Mouse (Mus musculus) retina, embryonic 14.5 days (tissue): ENCODE data around the gene Prkg1.
"Not testable (repeated sequence)": the region's sequence is repeated elsewhere in the genome, so short reads cannot be mapped to it uniquely, and the experiment has no call there.

Experiments used
- DNase-seq: peaks from one replicate; pipeline ENCODE4 v3.0.0-alpha.2; 2015; ENCODE audit warnings: low spot score

Prkg1 gene

DNA sequence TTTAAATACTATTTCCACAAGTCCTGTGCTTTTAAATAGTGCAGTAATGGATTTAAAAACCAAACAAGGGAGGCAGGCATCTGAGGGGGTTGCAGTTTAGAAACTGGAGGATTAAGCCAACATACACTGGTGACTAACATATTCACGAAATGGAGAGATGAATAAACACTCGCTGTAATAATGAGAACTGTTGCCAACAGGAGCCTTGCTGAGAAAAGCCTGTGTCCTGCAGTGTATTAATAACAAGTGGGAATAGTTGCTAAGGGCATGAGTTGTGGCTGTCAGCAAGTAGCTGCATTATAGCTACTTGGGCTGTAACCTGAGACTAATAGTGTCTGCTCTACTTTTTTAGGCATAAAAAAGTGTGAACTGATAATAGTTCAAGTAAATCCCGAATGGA, 480.3 kb downstream of the Prkg1 start:
- no peak for DNase-seq

DNA sequence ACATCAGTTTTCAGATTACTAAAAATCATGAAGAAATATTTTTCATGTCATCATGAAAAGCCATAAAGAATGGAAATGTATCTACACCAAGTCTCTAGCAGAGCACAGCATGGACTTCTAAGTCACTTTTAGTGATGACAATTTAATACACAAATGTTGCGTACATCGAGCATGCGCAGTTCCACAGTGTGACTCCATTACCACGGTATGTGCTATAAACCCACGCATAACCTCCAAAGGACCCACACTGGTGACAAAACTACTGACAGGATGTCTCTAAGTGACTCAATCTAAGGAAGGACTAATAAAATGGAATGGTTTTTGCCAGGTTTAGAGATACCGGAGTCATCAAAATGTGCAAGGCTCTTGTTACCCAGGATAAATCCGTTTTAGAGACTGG, 480.7 kb downstream of the Prkg1 start:
- no peak for DNase-seq

GRCm38 (mm10) chr19:31283617-31284016, 481.2 kb downstream of the Prkg1 start:
- no peak for DNase-seq

DNA sequence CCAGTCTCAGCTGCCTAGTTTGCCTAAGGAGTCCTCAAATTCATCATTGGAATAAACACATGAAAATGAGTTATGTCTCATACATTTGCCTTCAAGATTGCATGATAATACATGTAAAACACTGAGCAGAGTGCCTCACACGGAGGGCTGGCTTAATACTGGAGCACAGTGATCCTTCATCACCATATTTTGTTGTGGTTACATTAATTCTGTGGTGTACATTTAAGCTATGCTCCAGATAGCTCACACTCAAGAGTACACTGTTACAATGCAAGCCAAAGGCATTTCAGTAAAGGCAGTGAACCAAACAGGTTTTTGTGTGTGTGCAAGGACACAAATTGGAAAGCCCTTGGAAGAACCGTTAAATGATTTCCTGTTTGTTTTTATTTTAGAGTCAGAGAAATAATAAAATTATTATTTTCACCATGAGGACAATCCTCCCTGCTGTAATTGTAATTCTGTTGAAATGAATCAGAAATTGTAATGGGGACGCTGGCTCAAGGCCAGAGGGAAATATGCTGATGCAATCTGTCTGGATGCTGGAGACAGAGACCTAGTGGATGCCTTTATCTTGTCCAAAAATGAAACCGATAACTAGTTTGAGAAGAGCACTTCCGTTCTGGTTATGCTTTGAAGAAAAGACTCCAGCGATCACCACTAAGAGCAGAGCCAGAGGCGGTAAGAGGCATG, 484.9 kb downstream of the Prkg1 start:
- DNase-seq = no peak

DNA sequence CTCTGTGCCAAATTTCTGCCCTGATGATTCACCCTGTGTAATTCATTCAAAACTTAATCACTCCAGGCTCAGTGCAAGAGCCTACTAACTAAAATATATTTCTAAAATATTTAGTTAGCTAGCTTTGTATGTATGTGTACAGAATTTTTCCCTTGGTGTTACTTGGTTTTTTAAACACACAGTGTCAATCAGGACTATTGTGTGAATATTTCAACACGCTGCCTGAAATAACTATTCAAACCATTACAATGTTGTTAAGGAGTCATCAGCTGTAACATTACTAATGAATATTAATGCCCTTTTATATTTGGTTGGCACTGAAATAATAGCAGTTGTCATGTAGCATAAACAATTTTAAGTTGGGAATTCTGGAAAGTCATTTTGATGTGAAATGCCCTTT, 502.4 kb downstream of the Prkg1 start:
- DNase-seq = no peak

DNA sequence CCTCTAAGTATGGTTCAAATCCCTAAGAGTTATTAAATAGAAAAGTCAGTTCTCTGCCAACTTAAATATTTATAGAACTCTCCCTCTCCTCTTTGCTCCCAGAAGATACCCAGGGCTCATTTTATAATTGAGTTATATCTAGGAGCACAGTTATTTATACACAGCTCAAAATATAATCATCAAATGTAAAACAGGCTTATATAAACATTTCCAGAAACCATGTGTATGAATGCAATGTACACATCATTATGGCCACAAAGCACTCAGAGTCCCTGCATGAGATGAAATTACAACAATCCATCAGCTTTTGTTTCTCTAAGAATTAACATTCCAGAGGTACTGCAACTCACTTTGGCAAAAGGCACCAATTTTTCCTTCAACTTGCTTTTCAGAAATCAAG, 504.3 kb downstream of the Prkg1 start:
- no peak for DNase-seq

- no peak for DNase-seq
Measured at GRCm38 (mm10) chr19:31255780-31256179, 509.1 kb downstream of the Prkg1 start.

GRCm38 (mm10) chr19:31232410-31232809, 532.4 kb downstream of the Prkg1 start:
- DNase-seq = no peak

GRCm38 (mm10) chr19:31228385-31228784, 536.4 kb downstream of the Prkg1 start:
- no peak for DNase-seq

DNA sequence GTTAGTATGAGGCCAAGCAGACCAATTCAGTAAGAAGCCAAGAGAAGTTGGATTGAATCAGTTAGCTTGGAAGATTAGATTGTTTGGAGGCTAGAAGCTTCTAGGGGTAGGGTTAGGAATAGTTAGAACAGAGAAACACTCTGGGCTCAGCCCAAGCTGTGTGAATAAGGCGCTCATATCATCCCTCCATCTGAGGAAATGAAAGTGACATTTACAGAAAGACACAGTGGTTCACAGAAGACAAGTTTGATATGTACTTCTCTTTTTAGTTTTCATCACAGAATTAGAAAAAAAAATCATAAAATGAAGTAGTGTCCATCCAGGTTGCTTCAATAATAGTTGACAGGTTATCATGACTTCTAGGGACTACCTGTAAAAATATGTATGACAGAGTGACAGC, 541.4 kb downstream of the Prkg1 start:
- no peak for DNase-seq

DNA sequence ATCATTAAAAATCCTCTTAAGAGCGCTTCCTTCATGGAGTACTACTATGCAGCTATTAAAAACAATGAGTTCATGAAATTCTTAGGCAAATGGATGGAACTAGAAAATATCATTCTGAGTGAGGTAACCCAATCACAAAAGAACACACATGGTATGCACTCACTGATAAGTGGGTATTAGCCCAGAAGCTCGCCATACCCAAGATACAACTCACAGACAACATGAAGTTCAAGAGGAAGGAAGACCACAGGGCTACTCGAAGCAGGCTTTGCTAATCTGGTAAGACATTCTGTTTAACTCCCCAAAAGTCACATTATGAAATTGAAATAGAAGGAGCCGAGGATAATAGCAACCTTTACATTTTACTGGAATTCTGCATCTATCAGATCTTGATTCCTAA, 545.6 kb downstream of the Prkg1 start:
- not testable (repeated sequence) for DNase-seq

DNA sequence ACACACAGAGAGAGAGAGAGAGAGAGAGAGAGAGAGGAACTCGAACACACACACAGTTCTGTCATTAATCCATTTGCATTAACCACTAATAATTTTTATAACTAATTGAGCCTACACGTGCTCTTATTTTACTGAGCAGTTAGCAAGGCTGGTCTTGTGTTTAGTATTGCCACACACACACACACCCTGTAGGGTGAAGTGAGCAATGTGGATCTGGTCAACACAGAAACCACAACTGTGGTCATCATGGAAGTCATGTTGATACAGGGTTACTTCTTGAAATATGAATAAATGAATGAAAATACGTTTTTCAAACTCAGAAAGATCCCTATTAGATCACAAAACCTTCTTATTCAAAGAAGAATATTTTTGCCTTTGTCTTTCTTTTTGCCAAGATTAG, 554.0 kb downstream of the Prkg1 start:
- DNase-seq = no peak

- no peak for DNase-seq
Measured at GRCm38 (mm10) chr19:31210449-31210848, 554.4 kb downstream of the Prkg1 start.

DNA sequence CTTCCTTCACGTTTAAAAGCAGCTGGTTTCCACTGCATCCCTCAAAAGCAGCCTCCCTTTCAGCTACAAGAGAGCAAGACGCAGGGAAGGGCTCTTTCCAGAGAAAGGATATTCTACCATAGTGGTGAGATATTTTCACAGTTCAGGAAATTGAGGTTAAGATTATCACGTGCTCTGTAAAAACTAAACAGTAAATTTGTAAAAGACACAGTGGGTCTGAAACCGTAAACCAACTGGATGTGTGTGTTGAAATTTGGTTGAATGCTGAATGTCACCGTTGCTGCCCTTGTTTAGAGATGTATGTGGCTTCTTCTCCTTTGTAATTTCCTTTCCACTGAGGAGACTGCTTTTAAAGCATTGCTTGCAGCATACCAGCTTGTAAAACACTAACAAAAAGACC, 565.2 kb downstream of the Prkg1 start:
- no peak for DNase-seq

- DNase-seq = peak; percentile 16
Measured at GRCm38 (mm10) chr19:31198461-31198860, 566.4 kb downstream of the Prkg1 start.

DNA sequence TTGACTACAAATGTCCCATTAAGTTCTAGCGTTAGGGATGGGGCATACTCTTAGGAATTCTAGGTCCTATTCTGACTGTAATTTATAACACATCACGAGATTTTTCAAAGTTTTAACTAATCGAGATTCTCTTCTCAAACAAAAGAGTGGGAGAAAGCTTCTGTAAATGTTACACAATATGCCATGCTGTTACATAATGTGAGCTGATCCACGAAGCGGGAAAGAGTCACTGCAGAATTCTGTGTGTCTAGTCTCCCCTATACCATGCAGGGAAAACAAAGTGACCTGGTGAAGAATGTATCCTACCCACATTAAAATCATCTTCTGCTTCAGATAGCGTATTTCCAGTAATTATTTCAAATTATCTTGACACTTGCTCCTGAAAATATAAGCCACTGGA, 567.8 kb downstream of the Prkg1 start:
- no peak for DNase-seq

DNA sequence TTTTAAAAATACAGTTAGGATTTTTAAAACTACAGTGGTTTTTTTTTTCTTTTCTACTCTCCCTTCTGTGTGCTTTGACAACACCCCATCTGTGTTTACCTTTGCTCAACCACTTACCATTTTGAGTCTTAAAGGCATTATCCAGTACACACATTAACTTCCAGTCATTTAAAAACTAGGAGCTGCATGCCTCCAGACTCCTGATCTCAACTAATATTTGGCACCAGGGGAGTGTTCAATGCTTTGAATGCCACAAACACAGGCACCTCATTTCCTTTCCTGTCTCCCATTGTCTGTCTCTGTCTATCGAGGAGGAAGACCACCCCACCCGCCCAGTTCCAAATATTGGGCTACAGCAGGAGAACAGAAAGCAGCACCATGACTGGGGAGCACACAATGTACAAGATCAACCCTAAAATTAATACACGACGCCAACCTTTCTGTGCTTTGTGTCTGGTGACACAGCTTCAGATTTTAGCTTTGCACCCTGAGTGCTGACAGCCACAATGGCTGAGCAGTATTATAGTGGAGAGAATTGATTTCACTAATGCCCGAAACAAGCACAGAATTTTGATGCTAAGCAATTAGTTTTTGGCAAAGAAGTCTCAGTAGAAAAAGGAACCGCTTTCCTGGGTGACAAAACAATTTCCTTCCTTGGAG, 576.1 kb downstream of the Prkg1 start:
- DNase-seq = no peak

DNA sequence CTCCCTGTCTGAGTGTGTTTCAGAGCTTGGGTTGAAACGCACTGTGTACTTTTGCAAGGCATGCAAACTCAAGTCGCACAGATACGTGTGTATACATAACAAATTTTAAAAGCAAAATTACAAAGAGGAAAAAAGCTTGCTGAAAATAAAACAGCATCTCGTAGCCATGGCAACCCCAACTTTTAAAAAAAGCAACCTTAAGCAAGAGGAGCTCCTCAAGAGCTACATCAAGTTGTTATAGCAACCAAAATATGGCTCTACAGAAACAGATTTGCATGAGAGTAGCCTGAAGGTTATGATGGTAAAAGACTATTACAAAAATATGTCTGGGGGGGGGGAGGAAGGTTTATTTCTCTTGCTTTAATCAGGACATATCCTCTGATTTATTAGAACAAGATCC, 584.1 kb downstream of the Prkg1 start:
- DNase-seq = no peak

DNA sequence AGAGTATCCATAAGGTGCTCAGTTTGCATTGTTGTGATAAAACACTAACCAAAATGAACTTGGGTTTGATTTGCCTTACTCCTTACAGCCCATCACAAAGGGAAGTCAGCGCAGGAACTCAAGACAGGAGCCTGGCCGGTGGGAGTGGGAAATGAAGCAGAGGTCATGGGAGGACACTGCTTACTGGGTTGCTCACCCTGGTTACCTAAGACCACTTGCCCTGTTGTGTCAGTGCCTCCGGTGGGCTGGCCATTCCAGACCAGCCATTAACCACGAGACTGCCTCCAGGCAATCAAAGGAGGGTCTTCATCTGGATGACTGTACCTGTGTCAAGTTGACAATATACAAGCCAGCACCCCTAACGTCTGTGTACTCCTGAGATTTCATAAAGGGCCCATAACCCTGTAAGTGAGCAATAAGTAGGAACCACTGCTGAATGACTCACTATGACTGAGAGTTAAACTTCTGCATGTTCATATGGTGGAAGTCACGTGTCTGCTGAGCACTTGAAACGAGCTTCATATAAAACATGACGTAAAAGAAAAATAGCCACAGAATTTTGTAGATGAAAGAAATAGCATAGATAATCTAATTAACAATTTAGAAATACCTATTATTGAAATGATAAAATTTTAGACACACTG, 587.4 kb downstream of the Prkg1 start:
- no peak for DNase-seq

GRCm38 (mm10) chr19:31170985-31171384, 593.8 kb downstream of the Prkg1 start:
- DNase-seq = no peak

DNA sequence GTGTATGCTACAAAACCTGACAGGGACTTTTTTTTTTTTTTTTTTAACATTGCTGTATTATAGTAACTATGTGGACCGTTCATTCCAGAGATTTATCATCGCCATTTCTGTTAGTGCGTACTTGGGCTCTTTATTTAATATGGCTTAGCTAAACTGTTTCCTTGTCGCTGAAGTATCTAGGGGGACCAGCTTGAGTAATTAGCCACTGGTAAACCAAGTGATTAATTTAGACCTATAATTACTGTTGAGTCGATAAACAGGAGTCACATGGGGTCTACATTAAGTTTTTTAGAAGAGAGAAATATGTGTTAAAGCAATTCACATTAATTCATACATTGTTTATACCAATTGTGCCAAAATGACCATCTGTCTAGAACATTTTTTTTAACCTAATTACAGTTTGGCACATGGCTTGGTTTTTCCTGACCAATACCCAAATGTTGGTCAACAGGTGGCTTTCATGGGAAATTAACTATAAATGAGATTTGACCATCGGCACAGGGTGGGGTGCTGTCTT, 605.8 kb downstream of the Prkg1 start:
- DNase-seq = peak; percentile 24

- DNase-seq = peak; percentile 68
Measured at GRCm38 (mm10) chr19:31153399-31153798, 611.4 kb downstream of the Prkg1 start.

GRCm38 (mm10) chr19:31149902-31150301, 614.9 kb downstream of the Prkg1 start:
- no peak for DNase-seq
